Mouse (Mus musculus) inflammation-experienced regulatory T-cells (primary cell): ENCODE results near the gene Ccdc92b. TPM values are rescaled to one million over a fixed set of nuclear protein-coding genes. Genes with fewer than 3 reads are reported as not detected.

Experiments used
- polyA plus RNA-seq, 2 experiments: library from polyadenylated mRNA; unstranded; fragments of 100-300 nt; shearing (Covaris generic); gene quantifications; one replicate each; pipeline ENCODE4 v1.2.1; 2017

The Ccdc92b gene
- under 1 TPM in 1 of 2 experiments, not detected in 1; 0.82 TPM for polyA plus RNA-seq

DNA sequence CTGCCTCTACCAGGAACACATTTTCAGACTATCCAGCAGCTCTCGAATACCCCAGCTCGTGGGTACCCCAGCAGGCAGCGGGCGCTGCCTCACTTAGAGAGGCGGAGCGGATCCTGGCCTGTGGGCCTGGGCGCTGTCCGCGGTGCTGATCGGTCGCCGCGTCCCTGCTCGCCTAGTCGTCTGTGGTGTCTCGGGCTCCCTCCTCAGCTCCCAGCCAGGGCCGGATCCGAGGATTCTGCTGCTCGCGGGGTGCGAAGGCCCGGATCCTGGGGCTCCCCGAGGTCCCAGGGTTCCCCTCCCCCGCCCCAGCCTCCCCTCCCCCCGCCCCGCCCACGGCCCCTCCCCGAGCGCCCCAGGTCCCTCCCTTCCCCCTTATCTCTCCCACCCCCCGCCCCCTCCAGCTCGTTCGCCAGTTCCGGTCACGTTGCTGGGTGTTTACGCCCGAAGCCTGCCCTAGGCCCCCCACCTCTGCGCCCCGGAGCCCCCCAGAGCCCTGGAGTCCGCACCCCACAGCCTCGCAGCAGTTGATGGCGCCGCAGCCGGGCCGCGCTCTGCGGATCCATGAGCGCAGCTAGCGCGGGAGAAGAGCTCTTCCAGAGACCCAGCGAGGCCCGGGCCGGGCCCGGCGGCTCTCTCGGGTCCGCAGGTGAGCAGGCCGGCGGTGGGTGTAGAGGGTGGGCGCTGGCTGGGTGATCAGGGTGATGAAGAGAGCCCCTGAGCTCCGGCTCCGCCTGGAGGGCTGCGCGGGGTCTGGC lies at the start of gene Ccdc92b:
Ccdc92b (plus strand) TSS at position 405 of the 755 bp plus-strand sequence.

GRCm38 (mm10) chr11:74610545-74611176 lies 8.7 kb upstream of the Ccdc92b start, which contains the start of gene Rap1gap2:
TSS of gene Rap1gap2 (minus strand) at chr11:74610915.

GRCm38 (mm10) chr11:74649095-74649646 lies 29.8 kb downstream of the Ccdc92b start, which contains the start of gene Cluh:
TSS of gene Cluh (plus strand) at chr11:74649495.

Other genes starting within 250 kb of the Ccdc92b start
- gene Rap1gap2, start 8.7 kb upstream of the Ccdc92b start, polyA plus RNA-seq = 1 to 10 TPM; 4.6 to 9.9 TPM
- gene Cluh, start 29.9 kb downstream of the Ccdc92b start, polyA plus RNA-seq = 10 to 100 TPM; 26.8 to 35.6 TPM
- gene Pafah1b1, start 105.1 kb downstream of the Ccdc92b start, polyA plus RNA-seq = 10 to 100 TPM; 65.4 to 77.3 TPM
- gene Mettl16, start 151.2 kb downstream of the Ccdc92b start, polyA plus RNA-seq = 10 to 100 TPM; 40.0 to 41.2 TPM
- 1 to 10 TPM; 7.8 to 8.9 TPM for gene Mnt, start 211.3 kb downstream of the Ccdc92b start, polyA plus RNA-seq